Mouse (Mus musculus) kidney, postnatal 0 days (tissue): ENCODE measurements at regions not wholly inside any gene's neighbourhood (a gene's known extent, or its start where the extent isn't known, plus 50 kb on each side); places are given as distances from the start of the nearest gene placed in this dataset.
A peak's percentile ranks its signal among the peaks of the same experiment; 100 is the strongest.

ENCODE experiments used
- ATAC-seq: fragments of 200-750 bp; cut with Nextera tagmentation; replicated peaks from 2 replicates; pipeline ENCODE4 v1.8.0; 2017; ENCODE audit warnings: low read depth, moderate number of reproducible peaks, moderate TSS enrichment, moderate library complexity; ENCODE audit not compliant: low FRiP score
- DNase-seq: peaks from one replicate; pipeline ENCODE4 v3.0.0-alpha.2; 2016; ENCODE audit warnings: low spot score
- H3K27ac ChIP-seq: fragments of 300-500 bp; sonication (generic); 2 replicates; pipeline ENCODE4 v1.5.1; 2014; ENCODE audit warnings: mild to moderate bottlenecking
- H3K27me3 ChIP-seq: fragments of 300-500 bp; sonication (generic); 2 replicates; pipeline ENCODE4 v1.6.1; 2014; ENCODE audit warnings: low read length, mixed read lengths; ENCODE audit not compliant: insufficient read depth
- H3K36me3 ChIP-seq: fragments of 300-500 bp; sonication (generic); 2 replicates; pipeline ENCODE4 v1.6.1; 2014; ENCODE audit warnings: low read length, mixed read lengths; ENCODE audit not compliant: insufficient read depth
- H3K4me1 ChIP-seq: fragments of 300-500 bp; sonication (generic); replicated peaks from 2 replicates; pipeline ENCODE4 v1.6.1; 2014; ENCODE audit warnings: antibody characterized with exemption, low read length, mixed read lengths; ENCODE audit not compliant: insufficient read depth
- H3K4me2 ChIP-seq: fragments of 300-500 bp; sonication (generic); 2 replicates; pipeline ENCODE4 v1.6.1; 2014; ENCODE audit warnings: mild to moderate bottlenecking, low read length, moderate library complexity, mixed read lengths
- H3K4me3 ChIP-seq: fragments of 300-500 bp; sonication (generic); replicated peaks from 2 replicates; pipeline ENCODE4 v1.5.1; 2014; ENCODE audit warnings: low read depth, low read length
- H3K9ac ChIP-seq: fragments of 300-500 bp; sonication (generic); 2 replicates; pipeline ENCODE4 v1.6.1; 2014; ENCODE audit warnings: low read depth, low read length
- H3K9me3 ChIP-seq: fragments of 300-500 bp; sonication (generic); replicated peaks from 2 replicates; pipeline ENCODE4 v1.6.1; 2016; ENCODE audit warnings: low read length, inconsistent platforms, mixed read lengths
- CTCF ChIP-seq: IDR thresholded peaks from 2 replicates; pipeline ENCODE4 v1.5.1; 2016; ENCODE audit warnings: antibody characterized with exemption, low read depth, mild to moderate bottlenecking, moderate library complexity
- WGBS: fragments of 180-500 bp; shearing (Covaris S2); extraction: QIAGEN DNeasy Blood & Tissue Kit; methylation state at CpG from one replicate; pipeline ENCODE4 v1.1.7; 2014; 5-methylcytosine and 5-hydroxymethylcytosine counted together

DNA sequence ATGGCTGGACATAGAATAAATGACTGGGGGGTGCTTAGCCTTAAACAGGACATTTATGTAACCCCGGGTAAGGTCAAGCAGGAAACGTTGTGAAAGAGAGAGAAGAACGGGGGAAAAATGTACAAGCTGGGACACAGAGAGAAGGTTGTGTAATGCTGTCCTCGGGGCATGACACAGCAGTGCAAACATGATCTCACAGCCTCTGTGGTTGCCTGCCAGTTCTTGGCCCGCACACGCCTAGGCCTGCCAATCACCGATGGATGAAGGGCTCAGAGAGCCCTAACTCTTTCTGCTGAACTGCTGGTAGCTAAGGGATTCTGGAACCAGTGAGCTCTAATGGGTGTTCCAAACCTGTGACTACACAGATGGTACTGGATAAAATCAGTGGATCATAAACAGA, 96.5 kb upstream of the Btg3 start:
- Histone ChIP-seq H3K4me3 (no peak overlapping the region), H3K9me3 (no peaks in the 10 kb centered on the region), H3K27me3 (no peaks in the 10 kb centered on the region), H3K36me3 (no peaks in the 10 kb centered on the region), H3K9ac (no peak overlapping the region), H3K27ac (no peak overlapping the region), H3K4me1 (no peaks in the 10 kb centered on the region), H3K4me2 (no peak overlapping the region)
- no peak for DNase-seq
- no peak for TF ChIP-seq CTCF
- WGBS: 56% methylated on average over 7 of the region's 7 CpGs
- no peak for ATAC-seq

- no peak for ATAC-seq
Measured at GRCm38 (mm10) chr16:78459996-78460395, 83.0 kb upstream of the Btg3 start.

GRCm38 (mm10) chr16:78457731-78458151, 80.7 kb upstream of the Btg3 start:
- Histone ChIP-seq H3K4me1 (no peaks in the 10 kb centered on the region), H3K9me3 (no peaks in the 10 kb centered on the region), H3K36me3 (no peaks in the 10 kb centered on the region), H3K4me3 (no peak overlapping the region), H3K27me3 (no peaks in the 10 kb centered on the region), H3K4me2 (no peak overlapping the region), H3K9ac (no peak overlapping the region), H3K27ac (no peak overlapping the region)
- TF ChIP-seq CTCF: no peak
- ATAC-seq (no peak), DNase-seq (peak; percentile 19)
- WGBS: 83% methylated on average over 8 of the region's 8 CpGs

More at GRCm38 (mm10) chr16:78459996-78460395, 83.0 kb upstream of the Btg3 start:
- Histone ChIP-seq H3K27ac (no peak overlapping the region), H3K4me1 (no peaks in the 10 kb centered on the region), H3K27me3 (no peaks in the 10 kb centered on the region), H3K9me3 (no peaks in the 10 kb centered on the region), H3K9ac (no peak overlapping the region), H3K4me3 (no peak overlapping the region), H3K4me2 (no peak overlapping the region), H3K36me3 (no peaks in the 10 kb centered on the region)
- DNase-seq: no peak
- 64% methylated on average over 8 of the region's 8 CpGs for WGBS
- TF ChIP-seq CTCF: no peak

- Histone ChIP-seq H3K27me3 (no peaks in the 10 kb centered on the region), H3K4me3 (no peak overlapping the region), H3K36me3 (no peaks in the 10 kb centered on the region), H3K9ac (no peak overlapping the region), H3K9me3 (no peaks in the 10 kb centered on the region), H3K4me1 (no peaks in the 10 kb centered on the region), H3K4me2 (no peak overlapping the region), H3K27ac (no peak overlapping the region)
- ATAC-seq (no peak), DNase-seq (no peak)
- WGBS: 70% methylated on average over 10 of the region's 10 CpGs
- no peak for TF ChIP-seq CTCF
Measured at GRCm38 (mm10) chr16:78456345-78456744, 79.4 kb upstream of the Btg3 start.

GRCm38 (mm10) chr16:78454509-78454908, 77.5 kb upstream of the Btg3 start:
- Histone ChIP-seq H3K4me3 (no peak overlapping the region), H3K9me3 (no peaks in the 10 kb centered on the region), H3K4me2 (no peak overlapping the region), H3K27me3 (no peaks in the 10 kb centered on the region), H3K36me3 (no peaks in the 10 kb centered on the region), H3K9ac (no peak overlapping the region), H3K27ac (no peak overlapping the region), H3K4me1 (no peaks in the 10 kb centered on the region)
- WGBS: 94% methylated on average over 9 of the region's 9 CpGs
- no peak for TF ChIP-seq CTCF
- no peak for DNase-seq
- no peak for ATAC-seq

- DNase-seq (peak; percentile 96), ATAC-seq (no peak; the same call in 1 of the 2 replicates)
- H3K4me2 ChIP-seq: no peak overlapping the region
- H3K4me1 ChIP-seq: no peaks in the 10 kb centered on the region
- no peaks in the 10 kb centered on the region for H3K27me3 ChIP-seq
- no peak overlapping the region for H3K4me3 ChIP-seq
- no peaks in the 10 kb centered on the region for H3K36me3 ChIP-seq
- no peak overlapping the region for H3K9ac ChIP-seq
- no peaks in the 10 kb centered on the region for H3K9me3 ChIP-seq
- peak; percentile 94 for TF ChIP-seq CTCF
- H3K27ac ChIP-seq: no peak overlapping the region
- WGBS: 4% methylated on average over 10 of the region's 10 CpGs
Measured at GRCm38 (mm10) chr16:78452303-78452702, 75.3 kb upstream of the Btg3 start.

DNA sequence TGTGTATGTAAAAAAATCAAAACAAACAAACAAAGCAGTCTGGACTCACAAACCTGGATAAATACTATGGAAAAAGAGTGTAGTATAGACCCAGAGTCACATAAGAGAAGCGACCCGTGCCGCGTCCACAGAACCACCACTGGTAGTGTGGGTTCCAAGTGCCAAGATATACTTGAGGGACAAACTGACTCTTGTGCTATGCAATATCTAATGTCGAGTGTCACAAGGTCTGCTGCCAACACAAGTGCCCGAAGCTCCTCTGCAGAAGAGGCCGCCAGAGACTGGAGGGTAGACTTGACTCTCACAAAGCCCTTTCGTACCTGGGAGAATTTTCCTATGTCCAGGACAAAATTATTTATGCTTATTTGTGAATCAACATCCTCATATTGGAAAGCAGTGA, 74.8 kb upstream of the Btg3 start:
- TF ChIP-seq CTCF: no peak
- Histone ChIP-seq H3K4me3 (no peak overlapping the region), H3K27me3 (no peaks in the 10 kb centered on the region), H3K27ac (no peak overlapping the region), H3K36me3 (no peaks in the 10 kb centered on the region), H3K9ac (no peak overlapping the region), H3K4me1 (no peaks in the 10 kb centered on the region), H3K4me2 (no peak overlapping the region), H3K9me3 (no peaks in the 10 kb centered on the region)
- 84% methylated on average over 8 of the region's 8 CpGs for WGBS
- ATAC-seq (no peak), DNase-seq (no peak)
